Mouse (Mus musculus) myocyte (in vitro differentiated cells): ENCODE measurements at regions not wholly inside any gene's neighbourhood (a gene's known extent, or its start where the extent isn't known, plus 50 kb on each side); places are given as distances from the start of the nearest gene placed in this dataset.
"Not testable (repeated sequence)": the region's sequence is repeated elsewhere in the genome, so short reads cannot be mapped to it uniquely, and the experiment has no call there.

ENCODE experiments used
- H3K27me3 ChIP-seq: one replicate; pipeline ENCODE4 v1.6.1; 2011; ENCODE audit not compliant: control insufficient read depth, insufficient read depth, insufficient read length
- H3K36me3 ChIP-seq: one replicate; pipeline ENCODE4 v1.6.1; 2011; ENCODE audit not compliant: control insufficient read depth, insufficient read depth
- H3K4me2 ChIP-seq: one replicate; pipeline ENCODE4 v1.6.1; 2011; ENCODE audit warnings: low read depth, control low read depth
- H3K4me3 ChIP-seq: one replicate; pipeline ENCODE4 v1.5.1; 2011; ENCODE audit warnings: mild to moderate bottlenecking, control low read depth, moderate library complexity
- H3K79me2 ChIP-seq: one replicate; pipeline ENCODE4 v1.6.1; 2011; ENCODE audit not compliant: control insufficient read depth, insufficient read depth
- H3ac ChIP-seq: one replicate; pipeline ENCODE4 v1.6.1; 2011; ENCODE audit not compliant: control insufficient read depth, insufficient read length
- CEBPB ChIP-seq: IDR thresholded peaks from 2 replicates; pipeline ENCODE4 v1.6.1; 2011; ENCODE audit warnings: mild to moderate bottlenecking, moderate library complexity; ENCODE audit not compliant: poor library complexity, insufficient read depth, severe bottlenecking
- E2F4 ChIP-seq: IDR thresholded peaks from one replicate; pipeline ENCODE4 v1.6.1; 2011; ENCODE audit warnings: mild to moderate bottlenecking, control low read depth, moderate library complexity; ENCODE audit not compliant: insufficient read depth
- MAX ChIP-seq: IDR thresholded peaks from one replicate; pipeline ENCODE4 v1.6.1; 2011; ENCODE audit warnings: low read depth, mild to moderate bottlenecking, control low read depth
- MYOD1 ChIP-seq, 3 experiments: IDR thresholded peaks; one replicate each; pipeline ENCODE4 v1.6.1; 2011; ENCODE audit warnings: control low read depth in 2 of 3, low read depth in 2 of 3, mild to moderate bottlenecking in 2 of 3, moderate library complexity in 1 of 3; ENCODE audit not compliant: insufficient read length in 2 of 3, control insufficient read depth in 1 of 3
- MYOG ChIP-seq, 3 experiments: IDR thresholded peaks; one replicate each; pipeline ENCODE4 v1.6.1; 2011; ENCODE audit warnings: control low read depth in 2 of 3, low read depth in 2 of 3, mild to moderate bottlenecking in 2 of 3; ENCODE audit not compliant: insufficient read length in 2 of 3, control insufficient read depth in 1 of 3, insufficient read depth in 1 of 3
- POLR2A ChIP-seq: IDR thresholded peaks from one replicate; pipeline ENCODE4 v1.6.1; 2011; ENCODE audit warnings: low read depth, mild to moderate bottlenecking, control low read depth, moderate library complexity; ENCODE audit not compliant: insufficient read length
- POLR2AphosphoS2 ChIP-seq: IDR thresholded peaks from one replicate; pipeline ENCODE4 v1.6.1; 2011; ENCODE audit warnings: low read depth, control low read depth; ENCODE audit not compliant: insufficient read length
- REST ChIP-seq: IDR thresholded peaks from one replicate; pipeline ENCODE4 v1.6.1; 2011; ENCODE audit warnings: mild to moderate bottlenecking, control low read depth, moderate library complexity; ENCODE audit not compliant: insufficient read depth, insufficient read length
- SRF ChIP-seq: IDR thresholded peaks from one replicate; pipeline ENCODE4 v1.6.1; 2011; ENCODE audit warnings: low read depth; ENCODE audit not compliant: control insufficient read depth, insufficient read length
- TCF3 ChIP-seq: IDR thresholded peaks from one replicate; pipeline ENCODE4 v1.6.1; 2011; ENCODE audit warnings: low read depth, control low read depth; ENCODE audit not compliant: insufficient read length
- USF1 ChIP-seq: IDR thresholded peaks from one replicate; pipeline ENCODE4 v1.6.1; 2011; ENCODE audit warnings: low read depth, mild to moderate bottlenecking, control low read depth, moderate library complexity

DNA sequence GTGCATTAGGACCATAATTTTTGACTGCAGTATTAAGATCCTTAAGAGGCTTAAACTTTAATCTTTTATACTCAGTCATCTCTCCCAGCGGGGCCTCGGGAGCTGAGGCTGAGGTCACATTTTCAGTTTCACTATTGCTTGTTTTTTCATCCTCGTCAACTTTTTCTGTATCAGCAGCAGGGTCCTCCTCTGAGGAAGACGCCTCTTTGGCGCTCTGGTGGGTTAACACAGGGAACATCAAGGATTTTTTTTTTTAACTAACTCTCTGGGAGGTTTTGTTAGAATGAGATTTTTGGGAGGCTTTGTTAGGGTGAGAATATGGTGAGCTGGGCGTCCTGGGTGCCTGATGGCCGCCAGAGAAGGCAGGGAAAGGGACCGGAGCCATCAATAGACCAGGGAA is 633.6 kb downstream of the Jrkl start:
- H3K4me2 ChIP-seq, result peak overlapping the region; percentile 69
- H3ac ChIP-seq, result not testable (repeated sequence)

DNA sequence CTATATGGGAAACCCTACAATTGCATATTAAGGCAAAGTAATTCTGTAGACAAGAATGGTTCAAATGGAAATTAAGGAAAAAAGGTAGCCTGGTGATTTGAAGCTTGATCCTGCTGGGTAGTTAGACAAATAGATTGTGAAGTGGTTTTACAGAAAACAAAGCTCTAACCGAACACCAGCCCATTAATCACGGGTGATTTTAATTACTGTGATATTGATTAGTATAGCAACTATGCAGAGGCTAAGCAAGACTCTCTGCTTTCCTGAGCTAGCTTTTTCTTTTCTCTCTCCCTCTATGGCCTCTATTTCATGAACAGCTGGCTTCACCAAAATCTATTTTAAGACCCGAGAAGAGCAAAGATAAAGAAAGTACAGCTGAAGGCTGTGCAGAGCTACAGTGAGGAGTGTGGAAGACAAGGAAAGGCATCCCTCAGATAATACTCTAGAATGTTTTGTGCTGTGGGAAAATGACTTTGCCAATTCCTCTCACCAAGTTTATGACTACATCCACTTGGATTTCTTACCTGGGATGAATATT is 647.4 kb downstream of the Jrkl start:
- Histone ChIP-seq H3K79me2 (no peaks in the 10 kb centered on the region), H3K36me3 (no peaks in the 10 kb centered on the region)
- TF ChIP-seq REST, result no peak
- TF ChIP-seq MYOD1 (IDR thresholded peaks at IDR 0.05; ENCODE audit: control insufficient read depth in 1 of 3, insufficient read length in 2 of 3, low read depth in 2 of 3), result no peak
- TF ChIP-seq POLR2A, result no peak
- TF ChIP-seq USF1, result no peak
- TF ChIP-seq SRF, result no peak
- TF ChIP-seq MAX, result no peak
- TF ChIP-seq MYOG (IDR thresholded peaks at IDR 0.05; ENCODE audit: control insufficient read depth in 1 of 3, insufficient read depth in 1 of 3, insufficient read length in 2 of 3, low read depth in 2 of 3), result peak in 1 of 3 experiments; percentile 56
- no peak for TF ChIP-seq TCF3
- TF ChIP-seq POLR2AphosphoS2, result no peak

More for the DNA sequence above, 633.6 kb downstream of the Jrkl start:
- not testable (repeated sequence) for H3K79me2 ChIP-seq, H3K27me3 ChIP-seq, H3K36me3 ChIP-seq
- H3K4me3 ChIP-seq, result peak overlapping the region; percentile 14

DNA sequence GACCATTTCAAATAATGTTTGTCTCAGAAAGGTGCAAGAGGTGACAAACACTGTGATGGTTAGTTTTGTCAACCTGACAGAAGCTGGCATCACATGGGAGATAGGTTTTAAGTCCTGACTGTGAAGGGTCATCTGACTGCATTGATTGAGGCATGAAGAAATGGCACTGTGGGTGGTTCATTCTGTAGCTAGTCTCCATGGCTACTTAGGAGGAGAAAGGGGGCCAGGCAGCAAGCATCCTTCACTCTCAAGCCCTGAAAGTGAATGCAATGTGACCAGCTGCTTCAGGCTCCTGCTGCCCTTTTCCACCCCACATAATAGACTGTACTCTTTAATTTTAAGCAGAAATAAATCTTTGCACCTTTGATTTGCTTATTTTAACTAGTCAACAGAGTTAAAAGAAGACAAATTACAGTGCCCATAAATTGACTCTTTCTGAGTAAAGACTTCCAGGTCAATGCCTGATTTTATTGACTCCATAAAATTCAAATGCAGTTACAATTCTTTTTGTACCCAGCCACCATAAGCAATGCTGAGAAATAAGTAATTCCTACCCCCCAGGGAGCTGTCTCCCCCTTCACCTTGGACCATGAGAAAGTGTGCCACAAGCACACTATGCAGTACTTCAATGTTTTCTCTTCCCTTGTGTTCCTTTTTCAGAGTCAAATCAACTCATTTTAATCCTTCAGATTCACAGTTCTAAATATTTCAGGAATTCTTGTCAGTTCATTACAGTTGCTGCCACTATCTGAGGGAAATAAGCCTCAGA is 658.2 kb downstream of the Jrkl start:
- no peaks in the 10 kb centered on the region for H3K36me3 ChIP-seq
- no peak overlapping the region for H3ac ChIP-seq
- no peak overlapping the region for H3K4me3 ChIP-seq
- H3K4me2 ChIP-seq, result no peak overlapping the region
- H3K27me3 ChIP-seq, result no peaks in the 10 kb centered on the region
- no peaks in the 10 kb centered on the region for H3K79me2 ChIP-seq
- TF ChIP-seq E2F4, result no peak
- TF ChIP-seq SRF, result no peak
- TF ChIP-seq POLR2A, result no peak
- TF ChIP-seq CEBPB, result no peak

More for the DNA sequence above, 647.4 kb downstream of the Jrkl start:
- Histone ChIP-seq H3ac (no peak overlapping the region), H3K4me3 (no peak overlapping the region), H3K4me2 (no peak overlapping the region), H3K27me3 (no peaks in the 10 kb centered on the region)
